Mouse (Mus musculus): Measurements from ENCODE around the gene Mettl27. TPM values are rescaled to one million over a fixed set of nuclear protein-coding genes. Genes with fewer than 3 reads are reported as not detected.

The Mettl27 gene
- polyA plus RNA-seq, 1 experiment from 2014 or later: 9.2 TPM

- Histone ChIP-seq H3K9ac (ENCODE audit: low read length) (no peak overlapping the region), H3K27me3 (ENCODE audit: control insufficient read depth, insufficient read depth, low read length) (no peaks in the 10 kb centered on the region), H3K27ac (ENCODE audit: low read depth, low read length) (no peak overlapping the region), H3K4me2 (no peak overlapping the region), H3K4me3 (ENCODE audit: low read depth, low read length) (no peak overlapping the region), H3K36me3 (ENCODE audit: control insufficient read depth, insufficient read depth, low read length) (no peaks in the 10 kb centered on the region), H3K4me1 (ENCODE audit: control insufficient read depth, insufficient read depth, low read length) (no peaks in the 10 kb centered on the region), H3K9me3 (ENCODE audit: control insufficient read depth, low read length) (no peaks in the 10 kb centered on the region)
- DNase-seq (ENCODE audit: low spot score, missing footprints) (no peak), ATAC-seq (ENCODE audit: low FRiP score) (no peak)
- 80% methylated on average over 17 of the region's 17 CpGs for WGBS
Observed at GRCm38 (mm10) chr5:134897596-134897995, 34.6 kb upstream of the Mettl27 start.

GRCm38 (mm10) chr5:134901012-134901643 is 31.0 kb upstream of the Mettl27 start:
- H3K4me2 ChIP-seq: no peak overlapping the region
- H3K9me3 ChIP-seq (ENCODE audit: control insufficient read depth, low read length): no peaks in the 10 kb centered on the region
- H3K9ac ChIP-seq (ENCODE audit: low read length): no peak overlapping the region
- no peaks in the 10 kb centered on the region for H3K36me3 ChIP-seq (ENCODE audit: control insufficient read depth, insufficient read depth, low read length)
- no peaks in the 10 kb centered on the region for H3K27me3 ChIP-seq (ENCODE audit: control insufficient read depth, insufficient read depth, low read length)
- H3K4me3 ChIP-seq (ENCODE audit: low read depth, low read length): no peak overlapping the region
- ATAC-seq (ENCODE audit: low FRiP score) (no peak), DNase-seq (ENCODE audit: low spot score, missing footprints) (no peak)
- WGBS: 55% methylated on average over 12 of the region's 12 CpGs
- no peak overlapping the region for H3K27ac ChIP-seq (ENCODE audit: low read depth, low read length)
- H3K4me1 ChIP-seq (ENCODE audit: control insufficient read depth, insufficient read depth, low read length): no peaks in the 10 kb centered on the region

- no peaks in the 10 kb centered on the region for H3K4me1 ChIP-seq (ENCODE audit: control insufficient read depth, insufficient read depth, low read length)
- no peaks in the 10 kb centered on the region for H3K36me3 ChIP-seq (ENCODE audit: control insufficient read depth, insufficient read depth, low read length)
- WGBS: 70% methylated on average over 8 of the region's 8 CpGs
- ATAC-seq (ENCODE audit: low FRiP score) (no peak), DNase-seq (ENCODE audit: low spot score, missing footprints) (no peak)
- no peak overlapping the region for H3K4me2 ChIP-seq
- H3K4me3 ChIP-seq (ENCODE audit: low read depth, low read length): no peak overlapping the region
- H3K9ac ChIP-seq (ENCODE audit: low read length): no peak overlapping the region
- H3K27me3 ChIP-seq (ENCODE audit: control insufficient read depth, insufficient read depth, low read length): no peaks in the 10 kb centered on the region
- no peaks in the 10 kb centered on the region for H3K9me3 ChIP-seq (ENCODE audit: control insufficient read depth, low read length)
- H3K27ac ChIP-seq (ENCODE audit: low read depth, low read length): no peak overlapping the region
Observed at GRCm38 (mm10) chr5:134901644-134902027, 30.5 kb upstream of the Mettl27 start.

GRCm38 (mm10) chr5:134906633-134907032 is 25.5 kb upstream of the Mettl27 start, which contains the start of gene Tmem270:
Gene Tmem270 (minus strand): TSS chr5:134906733.
- H3K27me3 ChIP-seq (ENCODE audit: control insufficient read depth, insufficient read depth, low read length): no peaks in the 10 kb centered on the region
- H3K27ac ChIP-seq (ENCODE audit: low read depth, low read length): no peak within 1 kb of the TSS
- H3K4me3 ChIP-seq (ENCODE audit: low read depth, low read length): no peak within 1 kb of the TSS
- no peaks in the 10 kb centered on the region for H3K4me1 ChIP-seq (ENCODE audit: control insufficient read depth, insufficient read depth, low read length)
- ATAC-seq (ENCODE audit: low FRiP score) (no peak), DNase-seq (ENCODE audit: low spot score, missing footprints) (no peak)
- 63% methylated on average over 6 of the region's 6 CpGs for WGBS
- H3K9ac ChIP-seq (ENCODE audit: low read length): no peak within 1 kb of the TSS
- no peaks in the 10 kb centered on the region for H3K36me3 ChIP-seq (ENCODE audit: control insufficient read depth, insufficient read depth, low read length)
- no peaks in the 10 kb centered on the region for H3K9me3 ChIP-seq (ENCODE audit: control insufficient read depth, low read length)
- no peak within 1 kb of the TSS for H3K4me2 ChIP-seq

- no peak overlapping the region for H3K4me2 ChIP-seq
- WGBS: under 1% methylated on average over 13 of the region's 13 CpGs
- ATAC-seq (ENCODE audit: low FRiP score) (peak; percentile 77; the same call in 1 of the 2 replicates), DNase-seq (ENCODE audit: low spot score, missing footprints) (peak; percentile 97)
- no peak overlapping the region for H3K9ac ChIP-seq (ENCODE audit: low read length)
- no peak overlapping the region for H3K4me3 ChIP-seq (ENCODE audit: low read depth, low read length)
- no peak overlapping the region for H3K27ac ChIP-seq (ENCODE audit: low read depth, low read length)
- H3K9me3 ChIP-seq (ENCODE audit: control insufficient read depth, low read length): no peaks in the 10 kb centered on the region
- H3K4me1 ChIP-seq (ENCODE audit: control insufficient read depth, insufficient read depth, low read length): no peaks in the 10 kb centered on the region
- H3K36me3 ChIP-seq (ENCODE audit: control insufficient read depth, insufficient read depth, low read length): no peaks in the 10 kb centered on the region
- H3K27me3 ChIP-seq (ENCODE audit: control insufficient read depth, insufficient read depth, low read length): no peaks in the 10 kb centered on the region
Observed at GRCm38 (mm10) chr5:134907135-134907534, 25.0 kb upstream of the Mettl27 start.

GRCm38 (mm10) chr5:134911901-134912300 is 20.3 kb upstream of the Mettl27 start:
- Histone ChIP-seq H3K4me3 (ENCODE audit: low read depth, low read length) (no peak overlapping the region), H3K4me2 (no peak overlapping the region), H3K36me3 (ENCODE audit: control insufficient read depth, insufficient read depth, low read length) (no peaks in the 10 kb centered on the region), H3K9ac (ENCODE audit: low read length) (no peak overlapping the region), H3K27me3 (ENCODE audit: control insufficient read depth, insufficient read depth, low read length) (no peaks in the 10 kb centered on the region), H3K9me3 (ENCODE audit: control insufficient read depth, low read length) (no peaks in the 10 kb centered on the region), H3K4me1 (ENCODE audit: control insufficient read depth, insufficient read depth, low read length) (no peaks in the 10 kb centered on the region), H3K27ac (ENCODE audit: low read depth, low read length) (no peak overlapping the region)
- 89% methylated on average over 2 of the region's 2 CpGs for WGBS
- ATAC-seq (ENCODE audit: low FRiP score) (no peak), DNase-seq (ENCODE audit: low spot score, missing footprints) (no peak)

- Histone ChIP-seq H3K4me1 (ENCODE audit: control insufficient read depth, insufficient read depth, low read length) (no peaks in the 10 kb centered on the region), H3K4me3 (ENCODE audit: low read depth, low read length) (no peak overlapping the region), H3K4me2 (no peak overlapping the region), H3K27me3 (ENCODE audit: control insufficient read depth, insufficient read depth, low read length) (no peaks in the 10 kb centered on the region), H3K9me3 (ENCODE audit: control insufficient read depth, low read length) (no peaks in the 10 kb centered on the region), H3K27ac (ENCODE audit: low read depth, low read length) (no peak overlapping the region), H3K36me3 (ENCODE audit: control insufficient read depth, insufficient read depth, low read length) (no peaks in the 10 kb centered on the region), H3K9ac (ENCODE audit: low read length) (no peak overlapping the region)
- ATAC-seq (ENCODE audit: low FRiP score): no peak
- no peak for DNase-seq (ENCODE audit: low spot score, missing footprints)
- whole genome bisulfite sequencing: 75% methylated on average over 3 of the region's 3 CpGs
Observed at GRCm38 (mm10) chr5:134913352-134913751, 18.8 kb upstream of the Mettl27 start.

- 85% methylated on average over 4 of the region's 4 CpGs for WGBS
Observed at GRCm38 (mm10) chr5:134913753-134914152, 18.4 kb upstream of the Mettl27 start.

GRCm38 (mm10) chr5:134914510-134914909 is 17.7 kb upstream of the Mettl27 start:
- Histone ChIP-seq H3K27me3 (ENCODE audit: control insufficient read depth, insufficient read depth, low read length) (no peaks in the 10 kb centered on the region), H3K36me3 (ENCODE audit: control insufficient read depth, insufficient read depth, low read length) (no peaks in the 10 kb centered on the region), H3K27ac (ENCODE audit: low read depth, low read length) (no peak overlapping the region), H3K4me1 (ENCODE audit: control insufficient read depth, insufficient read depth, low read length) (no peaks in the 10 kb centered on the region), H3K4me3 (ENCODE audit: low read depth, low read length) (no peak overlapping the region), H3K9ac (ENCODE audit: low read length) (no peak overlapping the region), H3K4me2 (no peak overlapping the region), H3K9me3 (ENCODE audit: control insufficient read depth, low read length) (no peaks in the 10 kb centered on the region)
- WGBS: 89% methylated on average over 8 of the region's 8 CpGs
- no peak for ATAC-seq (ENCODE audit: low FRiP score)
- no peak for DNase-seq (ENCODE audit: low spot score, missing footprints)

More at GRCm38 (mm10) chr5:134913753-134914152, 18.4 kb upstream of the Mettl27 start:
- H3K36me3 ChIP-seq (ENCODE audit: control insufficient read depth, insufficient read depth, low read length): no peaks in the 10 kb centered on the region
- no peak overlapping the region for H3K9ac ChIP-seq (ENCODE audit: low read length)
- H3K4me2 ChIP-seq: no peak overlapping the region
- H3K27ac ChIP-seq (ENCODE audit: low read depth, low read length): no peak overlapping the region
- no peaks in the 10 kb centered on the region for H3K27me3 ChIP-seq (ENCODE audit: control insufficient read depth, insufficient read depth, low read length)
- H3K4me3 ChIP-seq (ENCODE audit: low read depth, low read length): no peak overlapping the region
- no peak for ATAC-seq (ENCODE audit: low FRiP score)
- DNase-seq (ENCODE audit: low spot score, missing footprints): no peak
- H3K9me3 ChIP-seq (ENCODE audit: control insufficient read depth, low read length): no peaks in the 10 kb centered on the region
- H3K4me1 ChIP-seq (ENCODE audit: control insufficient read depth, insufficient read depth, low read length): no peaks in the 10 kb centered on the region
